Mouse (Mus musculus): ENCODE results near the gene Krt81. TPM values are rescaled to one million over a fixed set of nuclear protein-coding genes. Genes with fewer than 3 reads are reported as not detected.

Gene Krt81
- not detected in 2 replicates for polyA plus RNA-seq (2014; fragmentation: Nextera tagmentation; extraction: Ambion mirVana)

- H3K4me1 ChIP-seq (replicated peaks; ENCODE audit: control insufficient read depth, insufficient read depth, low read length), result no peaks in the 10 kb centered on the region
- H3K36me3 ChIP-seq (ENCODE audit: control insufficient read depth, insufficient read depth, low read length), result no peaks in the 10 kb centered on the region
- no peaks in the 10 kb centered on the region for H3K27me3 ChIP-seq (replicated peaks; ENCODE audit: control insufficient read depth, insufficient read depth, low read length)
- no peak within 1 kb of the TSS for H3K4me2 ChIP-seq (ENCODE audit: low read length)
- no peak for DNase-seq (ENCODE audit: low spot score)
- no peak within 1 kb of the TSS for H3K4me3 ChIP-seq (ENCODE audit: low read depth, low read length)
- no peak within 1 kb of the TSS for H3K9ac ChIP-seq (ENCODE audit: low read length)
- 85% methylated on average over 13 of the region's 13 CpGs for WGBS
- no peak within 1 kb of the TSS for H3K27ac ChIP-seq (ENCODE audit: low read depth)
- ATAC-seq (replicated peaks; ENCODE audit: low FRiP score, low TSS enrichment, low read depth), result no peak
- no peaks in the 10 kb centered on the region for H3K9me3 ChIP-seq (ENCODE audit: control insufficient read depth, low read length)
These were observed at the start of gene Krt81 for GRCm38 (mm10) chr15:101463651-101464050. Gene Krt81 (minus strand): TSS chr15:101463751.

DNA sequence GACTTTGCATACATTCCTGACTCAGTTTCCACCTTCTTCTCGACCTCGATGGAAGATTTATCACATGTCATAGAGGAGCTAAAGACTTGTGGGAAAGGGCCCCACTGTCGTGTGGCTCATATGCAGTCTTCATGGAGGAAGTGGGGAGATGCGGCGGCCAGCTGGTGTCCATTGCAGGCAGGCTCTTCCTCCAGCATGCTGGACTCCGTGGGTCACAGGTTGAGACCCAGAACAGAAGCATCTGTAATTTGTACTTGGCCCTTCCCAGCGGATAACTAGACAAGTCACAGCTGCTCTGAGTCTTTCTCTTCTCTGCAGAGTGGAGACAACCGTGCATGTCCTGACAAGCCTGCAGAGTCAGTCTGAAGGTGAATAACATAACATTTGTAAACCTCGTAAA is 44.7 kb upstream of the Krt81 start:
- H3K4me2 ChIP-seq (ENCODE audit: low read length), result no peak overlapping the region
- no peaks in the 10 kb centered on the region; the same call in 1 of the 2 replicates for H3K4me1 ChIP-seq (replicated peaks; ENCODE audit: control insufficient read depth, insufficient read depth, low read length)
- no peaks in the 10 kb centered on the region for H3K36me3 ChIP-seq (ENCODE audit: control insufficient read depth, insufficient read depth, low read length)
- no peak overlapping the region for H3K9ac ChIP-seq (ENCODE audit: low read length)
- H3K27ac ChIP-seq (ENCODE audit: low read depth), result no peak overlapping the region
- no peaks in the 10 kb centered on the region for H3K9me3 ChIP-seq (ENCODE audit: control insufficient read depth, low read length)
- no peak for ATAC-seq (replicated peaks; ENCODE audit: low FRiP score, low TSS enrichment, low read depth)
- DNase-seq (ENCODE audit: low spot score), result no peak
- no peaks in the 10 kb centered on the region for H3K27me3 ChIP-seq (replicated peaks; ENCODE audit: control insufficient read depth, insufficient read depth, low read length)
- 45% methylated on average over 9 of the region's 9 CpGs for WGBS
- H3K4me3 ChIP-seq (ENCODE audit: low read depth, low read length), result no peak overlapping the region

DNA sequence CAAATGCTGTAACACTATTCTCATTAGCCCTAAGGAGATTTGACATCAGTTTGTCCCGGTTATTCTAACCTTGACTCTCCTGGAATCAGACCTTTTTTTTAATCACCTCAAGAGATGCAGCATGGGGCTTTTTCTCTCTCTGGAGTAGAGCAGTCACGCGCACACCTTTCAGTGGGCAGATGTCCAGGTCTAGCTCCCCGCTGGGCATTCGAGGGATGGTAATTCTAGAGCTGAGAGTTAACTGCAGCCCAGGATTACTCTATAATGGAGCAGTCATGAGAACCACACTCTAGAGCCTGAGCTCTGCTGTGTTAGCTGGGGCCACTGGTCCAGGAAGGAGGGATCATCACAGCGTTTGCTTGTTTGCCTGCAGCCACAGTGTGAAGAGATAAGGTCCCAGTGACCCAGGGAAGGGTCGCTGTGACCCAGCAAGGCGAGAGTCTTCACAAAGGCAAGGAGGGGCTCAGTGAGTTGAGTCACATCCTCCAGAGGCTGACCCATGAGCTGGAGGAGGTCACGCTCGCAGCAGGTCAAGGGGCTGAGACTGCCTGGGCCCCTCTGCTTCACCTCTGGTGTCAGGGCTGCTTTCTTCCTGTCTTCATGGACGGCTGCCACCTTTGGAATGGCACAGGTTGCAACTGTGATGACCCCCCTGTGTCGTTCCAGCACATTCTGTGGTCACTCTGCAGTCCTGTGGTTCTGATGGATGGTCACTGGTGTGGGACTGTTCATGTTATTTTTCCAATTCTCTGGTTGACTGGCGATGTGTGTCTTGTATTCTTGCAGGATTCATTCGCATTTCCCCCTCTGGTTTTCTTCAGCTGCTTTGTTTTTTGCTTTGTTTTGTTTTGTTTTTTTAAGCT is 43.6 kb upstream of the Krt81 start:
- Histone ChIP-seq H3K4me3 (ENCODE audit: low read depth, low read length) (no peak overlapping the region), H3K9ac (ENCODE audit: low read length) (no peak overlapping the region), H3K4me1 (replicated peaks; ENCODE audit: control insufficient read depth, insufficient read depth, low read length) (no peaks in the 10 kb centered on the region; the same call in 1 of the 2 replicates), H3K27ac (ENCODE audit: low read depth) (no peak overlapping the region), H3K9me3 (ENCODE audit: control insufficient read depth, low read length) (no peaks in the 10 kb centered on the region), H3K36me3 (ENCODE audit: control insufficient read depth, insufficient read depth, low read length) (no peaks in the 10 kb centered on the region), H3K4me2 (ENCODE audit: low read length) (no peak overlapping the region), H3K27me3 (replicated peaks; ENCODE audit: control insufficient read depth, insufficient read depth, low read length) (no peaks in the 10 kb centered on the region)
- ATAC-seq (replicated peaks; ENCODE audit: low FRiP score, low TSS enrichment, low read depth) (no peak), DNase-seq (ENCODE audit: low spot score) (no peak)
- 49% methylated on average over 14 of the region's 14 CpGs for WGBS

DNA sequence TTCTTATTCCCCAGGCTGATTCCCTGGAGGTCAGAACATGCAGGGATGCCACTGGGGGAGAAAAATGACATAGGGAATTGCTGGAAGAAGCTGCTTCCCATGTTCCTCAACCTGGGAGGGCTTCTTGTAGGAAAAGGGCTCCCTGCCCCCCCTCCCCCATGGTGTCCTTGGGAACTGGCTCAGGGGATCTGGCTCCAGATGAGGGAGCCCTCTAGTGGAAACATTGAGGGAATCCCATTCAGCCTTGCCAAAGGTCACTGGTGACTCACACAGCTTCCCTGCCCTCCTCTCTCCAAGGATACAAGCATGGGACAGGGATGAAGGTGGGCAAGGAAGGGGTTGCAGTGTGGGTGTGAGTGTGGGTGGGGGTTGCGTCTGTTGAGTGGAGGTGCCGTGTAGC is 33.6 kb upstream of the Krt81 start:
- Histone ChIP-seq H3K36me3 (ENCODE audit: control insufficient read depth, insufficient read depth, low read length) (no peaks in the 10 kb centered on the region), H3K9me3 (ENCODE audit: control insufficient read depth, low read length) (no peaks in the 10 kb centered on the region), H3K4me1 (replicated peaks; ENCODE audit: control insufficient read depth, insufficient read depth, low read length) (peaks cover 13% of the 10 kb centered on the region; the same call in 1 of the 2 replicates), H3K9ac (ENCODE audit: low read length) (no peak overlapping the region), H3K4me3 (ENCODE audit: low read depth, low read length) (no peak overlapping the region), H3K27ac (ENCODE audit: low read depth) (no peak overlapping the region), H3K27me3 (replicated peaks; ENCODE audit: control insufficient read depth, insufficient read depth, low read length) (no peaks in the 10 kb centered on the region), H3K4me2 (ENCODE audit: low read length) (no peak overlapping the region)
- no peak for DNase-seq (ENCODE audit: low spot score)
- 83% methylated on average over 2 of the region's 2 CpGs for WGBS
- ATAC-seq (replicated peaks; ENCODE audit: low FRiP score, low TSS enrichment, low read depth), result 0 out of 2 replicates have a peak, but pooled peaks have one; percentile 19

DNA sequence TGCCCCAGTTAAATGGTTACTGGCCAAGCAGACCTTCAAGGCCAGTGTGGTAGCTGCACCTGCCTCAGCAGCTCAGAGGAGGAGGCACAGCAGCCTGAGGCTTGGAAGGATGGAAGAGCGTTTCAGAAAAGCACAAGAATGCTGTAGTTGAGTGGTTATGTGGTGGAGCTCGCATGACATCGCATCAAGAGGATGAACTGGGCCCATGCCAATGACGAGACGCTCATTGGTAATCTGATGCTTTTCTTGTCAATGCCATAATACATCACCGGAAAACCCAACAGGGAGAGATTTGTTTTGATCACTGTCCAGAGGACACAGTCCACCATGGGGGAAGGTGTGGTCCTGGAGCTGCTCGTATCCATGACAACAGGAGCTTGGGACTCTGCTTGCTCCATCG is 31.7 kb upstream of the Krt81 start:
- WGBS, result 81% methylated on average over 8 of the region's 8 CpGs
- Histone ChIP-seq H3K4me3 (ENCODE audit: low read depth, low read length) (no peak overlapping the region), H3K27me3 (replicated peaks; ENCODE audit: control insufficient read depth, insufficient read depth, low read length) (no peaks in the 10 kb centered on the region), H3K4me2 (ENCODE audit: low read length) (no peak overlapping the region), H3K9me3 (ENCODE audit: control insufficient read depth, low read length) (no peaks in the 10 kb centered on the region), H3K27ac (ENCODE audit: low read depth) (no peak overlapping the region), H3K9ac (ENCODE audit: low read length) (no peak overlapping the region), H3K36me3 (ENCODE audit: control insufficient read depth, insufficient read depth, low read length) (no peaks in the 10 kb centered on the region), H3K4me1 (replicated peaks; ENCODE audit: control insufficient read depth, insufficient read depth, low read length) (peaks cover 14% of the 10 kb centered on the region; the same call in 1 of the 2 replicates)
- DNase-seq (ENCODE audit: low spot score) (no peak), ATAC-seq (replicated peaks; ENCODE audit: low FRiP score, low TSS enrichment, low read depth) (no peak)

DNA sequence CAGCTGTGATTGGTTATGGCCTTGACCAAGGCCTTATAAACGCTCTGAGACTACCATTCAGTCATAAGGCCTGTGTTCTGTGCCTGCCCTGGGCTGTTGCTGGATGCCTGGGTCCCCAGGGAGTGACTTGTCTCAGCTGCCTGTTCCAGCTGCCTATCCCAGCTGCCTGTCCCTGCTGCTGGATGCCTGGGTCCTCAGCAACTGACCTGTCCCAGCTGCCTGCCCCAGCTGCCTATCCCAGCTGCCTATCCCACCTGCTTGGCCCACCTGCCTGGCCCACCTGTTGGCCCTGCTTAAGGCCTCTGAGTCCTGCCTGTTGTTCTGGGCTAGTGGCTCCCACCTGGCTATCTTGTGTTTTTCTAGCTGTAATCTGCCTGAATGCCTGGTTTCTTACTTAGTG is 30.7 kb upstream of the Krt81 start:
- H3K27me3 ChIP-seq (replicated peaks; ENCODE audit: control insufficient read depth, insufficient read depth, low read length), result no peaks in the 10 kb centered on the region
- H3K4me1 ChIP-seq (replicated peaks; ENCODE audit: control insufficient read depth, insufficient read depth, low read length), result peaks cover 14% of the 10 kb centered on the region; the same call in 1 of the 2 replicates
- H3K9me3 ChIP-seq (ENCODE audit: control insufficient read depth, low read length), result no peaks in the 10 kb centered on the region
- H3K27ac ChIP-seq (ENCODE audit: low read depth), result no peak overlapping the region
- H3K4me2 ChIP-seq (ENCODE audit: low read length), result no peak overlapping the region
- DNase-seq (ENCODE audit: low spot score) (no peak), ATAC-seq (replicated peaks; ENCODE audit: low FRiP score, low TSS enrichment, low read depth) (no peak)
- no peak overlapping the region for H3K4me3 ChIP-seq (ENCODE audit: low read depth, low read length)
- 38% methylated on average over 1 of the region's 1 CpGs for WGBS
- no peaks in the 10 kb centered on the region for H3K36me3 ChIP-seq (ENCODE audit: control insufficient read depth, insufficient read depth, low read length)
- H3K9ac ChIP-seq (ENCODE audit: low read length), result no peak overlapping the region

DNA sequence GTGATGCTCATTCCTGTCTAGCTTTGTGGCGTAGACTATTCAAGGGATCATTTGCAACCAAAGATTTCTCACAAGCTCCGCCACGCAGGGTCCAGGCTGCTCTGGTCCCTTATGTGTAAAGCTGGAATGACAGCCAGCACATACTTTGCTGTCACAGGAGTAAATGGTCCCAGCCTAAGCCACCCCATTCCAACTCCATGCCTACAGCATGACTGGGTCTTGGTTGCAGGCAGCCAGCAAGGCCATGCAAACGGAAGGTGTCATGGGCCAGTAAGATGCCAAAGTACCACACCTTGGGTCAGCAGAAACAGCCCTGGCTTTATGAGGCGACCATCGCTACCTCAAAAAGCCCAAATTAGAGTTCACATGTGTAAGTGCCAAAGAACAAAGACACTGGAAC is 30.2 kb upstream of the Krt81 start:
- H3K9me3 ChIP-seq (ENCODE audit: control insufficient read depth, low read length), result no peaks in the 10 kb centered on the region
- no peak overlapping the region for H3K4me2 ChIP-seq (ENCODE audit: low read length)
- no peak overlapping the region for H3K4me3 ChIP-seq (ENCODE audit: low read depth, low read length)
- ATAC-seq (replicated peaks; ENCODE audit: low FRiP score, low TSS enrichment, low read depth) (no peak), DNase-seq (ENCODE audit: low spot score) (no peak)
- H3K4me1 ChIP-seq (replicated peaks; ENCODE audit: control insufficient read depth, insufficient read depth, low read length), result peaks cover 14% of the 10 kb centered on the region; the same call in 1 of the 2 replicates
- no peaks in the 10 kb centered on the region for H3K36me3 ChIP-seq (ENCODE audit: control insufficient read depth, insufficient read depth, low read length)
- WGBS, result 90% methylated on average over 6 of the region's 6 CpGs
- H3K9ac ChIP-seq (ENCODE audit: low read length), result no peak overlapping the region
- no peaks in the 10 kb centered on the region for H3K27me3 ChIP-seq (replicated peaks; ENCODE audit: control insufficient read depth, insufficient read depth, low read length)
- no peak overlapping the region for H3K27ac ChIP-seq (ENCODE audit: low read depth)

DNA sequence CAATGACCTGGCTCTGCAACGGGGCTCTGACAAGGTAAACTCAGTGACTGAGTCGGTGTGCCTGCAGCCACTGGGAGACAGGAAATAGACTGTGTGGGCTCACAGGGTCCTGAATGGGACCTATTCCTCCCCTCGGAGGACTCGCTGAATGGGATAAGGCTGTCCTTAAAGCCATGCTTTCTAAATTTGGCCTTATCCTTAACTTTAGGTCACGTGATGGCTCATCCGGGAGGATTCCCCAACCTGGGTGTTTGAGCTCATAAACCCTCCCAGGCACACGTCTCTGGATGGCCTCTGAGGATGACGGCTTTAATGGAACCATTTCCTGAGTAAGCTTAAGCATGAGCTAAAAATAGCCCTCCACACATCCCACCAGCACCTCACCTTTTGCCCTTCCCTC is 29.2 kb upstream of the Krt81 start:
- peaks cover 14% of the 10 kb centered on the region; the same call in 1 of the 2 replicates for H3K4me1 ChIP-seq (replicated peaks; ENCODE audit: control insufficient read depth, insufficient read depth, low read length)
- H3K9ac ChIP-seq (ENCODE audit: low read length), result no peak overlapping the region
- no peak overlapping the region for H3K4me2 ChIP-seq (ENCODE audit: low read length)
- no peak overlapping the region for H3K27ac ChIP-seq (ENCODE audit: low read depth)
- no peaks in the 10 kb centered on the region for H3K36me3 ChIP-seq (ENCODE audit: control insufficient read depth, insufficient read depth, low read length)
- no peak overlapping the region for H3K4me3 ChIP-seq (ENCODE audit: low read depth, low read length)
- 27% methylated on average over 8 of the region's 8 CpGs for WGBS
- H3K9me3 ChIP-seq (ENCODE audit: control insufficient read depth, low read length), result no peaks in the 10 kb centered on the region
- no peaks in the 10 kb centered on the region for H3K27me3 ChIP-seq (replicated peaks; ENCODE audit: control insufficient read depth, insufficient read depth, low read length)
- no peak for ATAC-seq (replicated peaks; ENCODE audit: low FRiP score, low TSS enrichment, low read depth)
- DNase-seq (ENCODE audit: low spot score), result no peak

- no peak within 1 kb of the TSS for H3K4me3 ChIP-seq (ENCODE audit: low read depth, low read length)
- ATAC-seq (replicated peaks; ENCODE audit: low FRiP score, low TSS enrichment, low read depth) (no peak), DNase-seq (ENCODE audit: low spot score) (no peak)
- no peak within 1 kb of the TSS for H3K4me2 ChIP-seq (ENCODE audit: low read length)
- peaks cover 14% of the 10 kb centered on the region; the same call in 1 of the 2 replicates for H3K4me1 ChIP-seq (replicated peaks; ENCODE audit: control insufficient read depth, insufficient read depth, low read length)
- H3K36me3 ChIP-seq (ENCODE audit: control insufficient read depth, insufficient read depth, low read length), result no peaks in the 10 kb centered on the region
- 60% methylated on average over 6 of the region's 6 CpGs for WGBS
- H3K9ac ChIP-seq (ENCODE audit: low read length), result no peak within 1 kb of the TSS
- no peaks in the 10 kb centered on the region for H3K27me3 ChIP-seq (replicated peaks; ENCODE audit: control insufficient read depth, insufficient read depth, low read length)
- no peak within 1 kb of the TSS for H3K27ac ChIP-seq (ENCODE audit: low read depth)
- no peaks in the 10 kb centered on the region for H3K9me3 ChIP-seq (ENCODE audit: control insufficient read depth, low read length)
These were observed 27.9 kb upstream of the Krt81 start, which contains the start of gene Krt83 for GRCm38 (mm10) chr15:101491431-101491830. Gene Krt83 (minus strand): TSS chr15:101491512.
